Mouse (Mus musculus): ENCODE measurements around the gene D630039A03Rik.

GRCm38 (mm10) chr4:57952891-57953290 is 36.8 kb upstream of the D630039A03Rik start:
- TF ChIP-seq CTCF (IDR thresholded peaks at IDR 0.05; ENCODE audit: control insufficient read depth, insufficient read depth, insufficient replicate concordance, low read depth, low read length) (no peak), POLR2A (IDR thresholded peaks at IDR 0.05; ENCODE audit: control insufficient read depth, low read depth, low read length) (no peak)

All from testis, adult 2 months (tissue).